Mouse (Mus musculus): ENCODE data around the gene Phf7. TPM values are rescaled to one million over a fixed set of nuclear protein-coding genes. Genes with fewer than 3 reads are reported as not detected.

Phf7 gene
- total RNA-seq (2021) = 1 to 10 TPM; 4.2 to 5.1 TPM
- long read RNA-seq, experiment 1, partial matches to known transcripts = 0 of 4 reads
- long read RNA-seq, experiment 1, other reads (novel, unspliced or antisense) = 1 of 4 reads
- long read RNA-seq, experiment 2, partial matches to known transcripts = 2 of 5 reads
- long read RNA-seq, experiment 2, other reads (novel, unspliced or antisense) = 0 of 5 reads

GRCm38 (mm10) chr14:31251084-31251604 lies at the start of gene Phf7, which contains the start of gene Bap1:
Phf7 (minus strand) TSS chr14:31251317.
Bap1 (plus strand) TSS chr14:31251450.
- peak; percentile 95 to 98 for DNase-seq

- no peak for DNase-seq
These were observed 34.6 kb upstream of the Phf7 start for GRCm38 (mm10) chr14:31285728-31286127.

GRCm38 (mm10) chr14:31272164-31272563 lies 21.0 kb upstream of the Phf7 start:
- DNase-seq = peak; percentile 54 to 88

- DNase-seq = no peak
These were observed 20.0 kb upstream of the Phf7 start for GRCm38 (mm10) chr14:31271121-31271520.

- no peak for DNase-seq
These were observed 18.5 kb upstream of the Phf7 start for GRCm38 (mm10) chr14:31269456-31270100.

GRCm38 (mm10) chr14:31268301-31269001 lies 17.3 kb upstream of the Phf7 start:
- no peak for DNase-seq

GRCm38 (mm10) chr14:31267649-31268048 lies 16.5 kb upstream of the Phf7 start:
- no peak for DNase-seq

GRCm38 (mm10) chr14:31260932-31261331 lies 9.8 kb upstream of the Phf7 start:
- no peak for DNase-seq

GRCm38 (mm10) chr14:31260374-31260773 lies 9.3 kb upstream of the Phf7 start:
- DNase-seq = no peak

GRCm38 (mm10) chr14:31258476-31259050 lies 7.4 kb upstream of the Phf7 start:
- DNase-seq = no peak

- no peak for DNase-seq
These were observed 974 bp upstream of the Phf7 start for GRCm38 (mm10) chr14:31252091-31252490.

GRCm38 (mm10) chr14:31251626-31252025 lies 509 bp upstream of the Phf7 start:
- no peak for DNase-seq

- no peak for DNase-seq
These were observed 664 bp downstream of the Phf7 start for GRCm38 (mm10) chr14:31250222-31251083.

GRCm38 (mm10) chr14:31248396-31248795 lies 2.7 kb downstream of the Phf7 start:
- no peak for DNase-seq

- DNase-seq = no peak
These were observed 5.2 kb downstream of the Phf7 start for GRCm38 (mm10) chr14:31245946-31246345.

GRCm38 (mm10) chr14:31244777-31245176 lies 6.3 kb downstream of the Phf7 start:
- DNase-seq = no peak

GRCm38 (mm10) chr14:31240528-31240927 lies 10.6 kb downstream of the Phf7 start:
- no peak for DNase-seq

GRCm38 (mm10) chr14:31237101-31237882 lies 13.8 kb downstream of the Phf7 start:
- DNase-seq = peak; percentile 75 to 87

- DNase-seq = peak; percentile 85 to 94
These were observed 17.0 kb downstream of the Phf7 start for GRCm38 (mm10) chr14:31233996-31234591.

All from heart, adult 18-20 months (tissue).